Mouse (Mus musculus): ENCODE results near the gene Plac8. TPM values are rescaled to one million over a fixed set of nuclear protein-coding genes. Genes with fewer than 3 reads are reported as not detected.

The Plac8 gene
- polyA plus RNA-seq, 1 experiment from 2014 or later, result 0.63 TPM

DNA sequence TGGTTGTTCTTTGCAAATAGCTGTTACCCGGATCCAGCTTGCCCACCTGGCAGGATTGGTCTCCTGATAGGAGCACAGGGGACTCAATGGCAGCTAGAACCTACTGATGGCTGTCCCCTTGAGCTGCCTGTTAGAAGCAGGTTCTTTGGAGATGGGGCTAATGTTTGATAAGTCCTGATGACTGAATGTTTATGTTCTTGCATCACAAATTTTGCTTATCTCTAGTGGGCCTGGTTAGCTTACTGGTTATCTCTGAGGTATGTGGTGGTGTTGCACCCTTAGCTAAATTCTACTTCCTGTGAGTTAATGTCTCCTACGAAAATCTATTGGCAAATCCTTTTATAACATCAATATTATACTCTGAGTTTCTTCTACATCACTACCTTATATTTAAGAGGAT is 20.1 kb downstream of the Plac8 start:
- no peaks in the 10 kb centered on the region for H3K4me1 ChIP-seq
- H3K36me3 ChIP-seq (replicated peaks), result peaks cover 25% of the 10 kb centered on the region
- no peak overlapping the region for H3K4me3 ChIP-seq (replicated peaks)
- no peak overlapping the region for H3K4me2 ChIP-seq
- no peaks in the 10 kb centered on the region for H3K27me3 ChIP-seq
- no peak overlapping the region for H3K27ac ChIP-seq
- no peaks in the 10 kb centered on the region for H3K9me3 ChIP-seq
- no peak for ATAC-seq (ENCODE audit: low FRiP score)
- H3K9ac ChIP-seq, result no peak overlapping the region
- WGBS, result 80% methylated on average over 2 of the region's 2 CpGs

GRCm38 (mm10) chr5:100550151-100550550 is 21.9 kb downstream of the Plac8 start:
- H3K4me2 ChIP-seq, result no peak overlapping the region
- no peaks in the 10 kb centered on the region for H3K9me3 ChIP-seq
- ATAC-seq (ENCODE audit: low FRiP score), result no peak
- H3K4me1 ChIP-seq, result no peaks in the 10 kb centered on the region
- WGBS, result 90% methylated on average over 1 of the region's 1 CpGs
- H3K9ac ChIP-seq, result no peak overlapping the region
- H3K4me3 ChIP-seq (replicated peaks), result no peak overlapping the region
- no peaks in the 10 kb centered on the region for H3K27me3 ChIP-seq
- peaks cover 41% of the 10 kb centered on the region for H3K36me3 ChIP-seq (replicated peaks)
- H3K27ac ChIP-seq, result no peak overlapping the region

DNA sequence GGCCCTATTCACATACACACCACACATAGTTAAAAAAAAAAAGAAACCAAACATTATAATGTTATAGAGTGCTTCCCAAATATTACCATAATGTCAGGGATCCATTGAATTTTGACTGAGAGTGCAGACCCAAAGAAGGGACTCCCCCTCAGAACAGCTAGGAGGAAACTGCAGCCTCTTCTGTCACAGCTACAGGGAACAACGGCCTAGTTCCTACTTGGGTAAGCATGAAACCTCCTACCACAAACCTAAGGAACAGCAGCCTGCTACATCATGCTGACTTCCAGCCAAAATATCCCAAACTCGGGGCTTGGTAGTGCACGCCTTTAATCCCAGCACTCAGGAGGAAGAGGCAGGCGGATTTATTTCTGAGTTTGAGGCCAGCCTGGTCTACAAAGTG is 22.7 kb downstream of the Plac8 start:
- no peak for ATAC-seq (ENCODE audit: low FRiP score)
- Histone ChIP-seq H3K4me3 (replicated peaks) (no peak overlapping the region), H3K9me3 (no peaks in the 10 kb centered on the region), H3K4me2 (no peak overlapping the region), H3K36me3 (replicated peaks) (peaks cover 49% of the 10 kb centered on the region), H3K9ac (no peak overlapping the region), H3K27ac (no peak overlapping the region), H3K4me1 (no peaks in the 10 kb centered on the region), H3K27me3 (no peaks in the 10 kb centered on the region)
- 96% methylated on average over 4 of the region's 4 CpGs for WGBS

GRCm38 (mm10) chr5:100548236-100548635 is 23.8 kb downstream of the Plac8 start:
- peaks cover 58% of the 10 kb centered on the region for H3K36me3 ChIP-seq (replicated peaks)
- no peaks in the 10 kb centered on the region for H3K9me3 ChIP-seq
- no peak overlapping the region for H3K4me2 ChIP-seq
- no peaks in the 10 kb centered on the region for H3K4me1 ChIP-seq
- H3K27me3 ChIP-seq, result no peaks in the 10 kb centered on the region
- H3K9ac ChIP-seq, result no peak overlapping the region
- no peak overlapping the region for H3K4me3 ChIP-seq (replicated peaks)
- no peak overlapping the region for H3K27ac ChIP-seq
- WGBS, result 93% methylated on average over 2 of the region's 2 CpGs
- no peak for ATAC-seq (ENCODE audit: low FRiP score)

DNA sequence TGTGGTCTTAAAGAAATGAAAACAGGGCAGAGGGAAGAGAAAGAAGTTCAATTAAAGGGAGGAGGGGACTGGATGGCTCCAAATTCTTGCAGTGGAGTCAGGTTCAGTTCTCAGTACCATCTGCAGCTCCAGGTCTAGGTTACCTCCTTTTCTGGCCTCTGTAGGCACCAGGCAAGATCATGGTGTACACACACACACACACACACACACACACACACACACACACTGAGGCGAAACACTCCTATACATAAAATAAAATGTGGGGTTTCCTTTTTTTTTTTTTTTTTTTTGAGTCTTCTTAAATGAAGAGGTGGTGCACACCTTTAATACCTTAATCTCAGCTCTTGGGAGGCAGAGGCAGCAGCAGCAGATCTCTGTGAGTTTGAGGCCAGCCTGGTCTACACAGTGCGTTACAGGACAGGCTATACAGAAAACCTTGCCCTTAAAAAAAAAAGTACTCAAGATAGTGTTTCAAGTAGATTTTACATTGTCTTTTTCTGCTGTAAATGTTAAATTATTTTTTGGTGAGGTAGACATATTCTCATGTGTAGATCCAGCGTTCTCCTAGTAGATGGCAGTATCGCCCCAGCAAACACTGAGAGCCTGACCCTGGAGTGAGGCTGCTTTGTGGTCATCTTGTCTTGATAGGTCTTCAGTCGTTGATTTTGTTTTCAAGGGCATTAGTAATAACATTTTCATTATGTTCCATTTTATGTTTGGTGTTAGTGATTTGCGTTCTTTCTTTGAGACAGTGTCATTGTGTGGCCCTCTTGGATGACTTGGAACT is 25.6 kb downstream of the Plac8 start:
- H3K4me2 ChIP-seq, result no peak overlapping the region
- H3K9me3 ChIP-seq, result no peaks in the 10 kb centered on the region
- peaks cover 74% of the 10 kb centered on the region for H3K36me3 ChIP-seq (replicated peaks)
- 87% methylated on average over 6 of the region's 6 CpGs for WGBS
- H3K4me3 ChIP-seq (replicated peaks), result no peak overlapping the region
- H3K27ac ChIP-seq, result no peak overlapping the region
- H3K27me3 ChIP-seq, result no peaks in the 10 kb centered on the region
- no peak overlapping the region for H3K9ac ChIP-seq
- ATAC-seq (ENCODE audit: low FRiP score), result no peak
- H3K4me1 ChIP-seq, result no peaks in the 10 kb centered on the region

GRCm38 (mm10) chr5:100536638-100537037 is 35.4 kb downstream of the Plac8 start:
- Histone ChIP-seq H3K9me3 (no peaks in the 10 kb centered on the region), H3K4me2 (no peak overlapping the region)
- 95% methylated on average over 3 of the region's 3 CpGs for WGBS

DNA sequence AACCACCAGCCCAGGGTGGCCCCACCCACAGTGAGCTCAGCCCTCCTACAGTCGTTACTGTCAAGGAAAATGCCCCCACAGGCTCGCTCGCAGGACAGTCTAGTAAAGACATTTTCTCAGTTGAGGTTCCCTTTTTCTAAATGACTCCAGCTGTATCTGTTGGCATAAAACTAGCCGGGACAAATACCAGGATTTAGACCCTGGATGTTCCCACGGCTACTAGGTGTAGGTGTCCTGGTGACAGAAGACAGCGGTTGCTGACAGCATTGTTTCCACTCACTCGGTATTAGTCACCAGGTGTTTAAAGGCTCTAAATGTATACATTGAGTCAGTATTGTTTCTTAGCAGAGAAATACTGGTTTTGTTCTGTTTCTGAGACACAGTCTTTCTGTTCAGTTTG is 36.2 kb downstream of the Plac8 start:
- H3K4me3 ChIP-seq (replicated peaks), result no peak overlapping the region
- H3K27me3 ChIP-seq, result no peaks in the 10 kb centered on the region
- H3K4me2 ChIP-seq, result no peak overlapping the region
- H3K9ac ChIP-seq, result no peak overlapping the region
- no peaks in the 10 kb centered on the region for H3K9me3 ChIP-seq
- 89% methylated on average over 7 of the region's 7 CpGs for WGBS
- H3K4me1 ChIP-seq, result no peaks in the 10 kb centered on the region
- peaks cover 61% of the 10 kb centered on the region for H3K36me3 ChIP-seq (replicated peaks)
- ATAC-seq (ENCODE audit: low FRiP score), result no peak
- no peak overlapping the region for H3K27ac ChIP-seq

More at GRCm38 (mm10) chr5:100536638-100537037, 35.4 kb downstream of the Plac8 start:
- Histone ChIP-seq H3K4me1 (no peaks in the 10 kb centered on the region), H3K9ac (no peak overlapping the region), H3K4me3 (replicated peaks) (no peak overlapping the region), H3K36me3 (replicated peaks) (peaks cover 57% of the 10 kb centered on the region), H3K27ac (no peak overlapping the region), H3K27me3 (no peaks in the 10 kb centered on the region)
- no peak for ATAC-seq (ENCODE audit: low FRiP score)

DNA sequence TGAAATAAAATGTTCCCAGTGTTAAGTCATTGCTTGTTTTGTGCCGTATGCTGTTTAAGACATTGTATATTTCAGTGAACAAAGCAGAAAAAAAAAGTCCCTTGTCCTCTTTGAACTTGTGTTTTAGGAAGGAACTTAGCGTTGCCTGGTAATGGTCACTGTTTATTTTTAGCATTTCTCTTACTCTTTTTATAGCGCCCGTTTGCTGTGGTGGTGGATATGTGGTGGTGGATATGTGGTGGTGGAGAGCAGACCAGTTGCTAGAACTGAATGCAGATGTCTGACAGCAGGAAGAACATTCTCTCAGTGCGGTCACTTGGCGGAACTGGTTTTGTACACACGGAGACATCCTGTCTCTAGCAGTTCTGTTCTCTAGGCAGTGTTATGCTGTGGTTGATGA is 45.9 kb downstream of the Plac8 start:
- Histone ChIP-seq H3K27ac (no peak overlapping the region), H3K4me2 (no peak overlapping the region), H3K27me3 (no peaks in the 10 kb centered on the region), H3K36me3 (replicated peaks) (peaks cover 25% of the 10 kb centered on the region), H3K9ac (no peak overlapping the region), H3K4me1 (no peaks in the 10 kb centered on the region), H3K9me3 (no peaks in the 10 kb centered on the region), H3K4me3 (replicated peaks) (no peak overlapping the region)
- ATAC-seq (ENCODE audit: low FRiP score), result no peak
- WGBS, result 92% methylated on average over 7 of the region's 7 CpGs

DNA sequence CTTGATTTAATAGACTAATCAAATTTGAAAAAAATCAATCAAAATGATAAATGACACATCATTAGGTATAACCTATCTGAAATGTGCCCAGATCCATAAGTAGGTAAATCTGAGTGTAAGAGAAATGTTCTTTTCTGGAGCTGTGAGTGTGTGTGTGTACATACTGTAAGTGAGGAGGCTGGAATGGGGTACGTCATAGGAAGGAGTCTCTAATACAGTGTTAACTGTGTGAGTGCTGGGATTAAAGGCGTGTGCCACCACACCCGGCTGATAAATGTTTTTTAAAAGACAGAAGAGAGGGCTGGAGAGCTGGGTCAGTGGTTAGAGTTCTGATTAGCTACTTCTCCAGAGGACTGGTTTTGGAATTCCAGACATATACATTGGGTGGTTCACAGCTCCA is 46.4 kb downstream of the Plac8 start:
- Histone ChIP-seq H3K27ac (no peak overlapping the region), H3K4me3 (replicated peaks) (no peak overlapping the region), H3K4me2 (no peak overlapping the region), H3K4me1 (no peaks in the 10 kb centered on the region), H3K36me3 (replicated peaks) (peaks cover 19% of the 10 kb centered on the region), H3K9me3 (no peaks in the 10 kb centered on the region), H3K27me3 (no peaks in the 10 kb centered on the region), H3K9ac (no peak overlapping the region)
- WGBS, result 84% methylated on average over 3 of the region's 3 CpGs
- no peak for ATAC-seq (ENCODE audit: low FRiP score)

DNA sequence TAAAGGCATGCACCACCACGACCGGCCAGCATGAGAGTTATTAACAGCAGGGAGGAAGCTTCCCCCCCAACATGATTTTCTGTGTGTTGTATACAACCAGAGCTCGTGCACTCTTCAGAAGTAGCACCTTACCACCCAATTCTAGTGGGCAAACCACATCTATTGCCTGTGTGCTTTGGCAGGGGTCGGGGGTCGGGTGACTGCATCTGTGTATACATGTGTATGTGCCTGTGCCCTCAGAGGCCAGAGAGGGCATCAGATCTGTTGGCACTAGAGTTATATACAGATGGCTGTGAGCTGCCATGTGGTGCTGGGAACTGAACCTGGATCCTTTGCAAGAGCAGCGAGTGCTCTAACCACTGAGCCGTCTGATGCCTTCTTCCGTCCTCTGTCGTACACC is 47.1 kb downstream of the Plac8 start:
- H3K9me3 ChIP-seq, result no peaks in the 10 kb centered on the region
- H3K9ac ChIP-seq, result no peak overlapping the region
- ATAC-seq (ENCODE audit: low FRiP score), result no peak
- no peak overlapping the region for H3K4me3 ChIP-seq (replicated peaks)
- no peak overlapping the region for H3K27ac ChIP-seq
- H3K27me3 ChIP-seq, result no peaks in the 10 kb centered on the region
- no peak overlapping the region for H3K4me2 ChIP-seq
- WGBS, result 95% methylated on average over 9 of the region's 9 CpGs
- peaks cover 12% of the 10 kb centered on the region for H3K36me3 ChIP-seq (replicated peaks)
- peaks cover 7% of the 10 kb centered on the region for H3K4me1 ChIP-seq

- Histone ChIP-seq H3K9ac (no peak overlapping the region), H3K36me3 (replicated peaks) (no peaks in the 10 kb centered on the region; the same call in 1 of the 2 replicates), H3K9me3 (no peaks in the 10 kb centered on the region), H3K4me1 (peaks cover 14% of the 10 kb centered on the region), H3K4me2 (no peak overlapping the region), H3K27ac (no peak overlapping the region), H3K4me3 (replicated peaks) (no peak overlapping the region), H3K27me3 (no peaks in the 10 kb centered on the region)
- ATAC-seq (ENCODE audit: low FRiP score), result no peak
- WGBS, result 82% methylated on average over 1 of the region's 1 CpGs
Observed at GRCm38 (mm10) chr5:100523331-100523730, 48.7 kb downstream of the Plac8 start.

DNA sequence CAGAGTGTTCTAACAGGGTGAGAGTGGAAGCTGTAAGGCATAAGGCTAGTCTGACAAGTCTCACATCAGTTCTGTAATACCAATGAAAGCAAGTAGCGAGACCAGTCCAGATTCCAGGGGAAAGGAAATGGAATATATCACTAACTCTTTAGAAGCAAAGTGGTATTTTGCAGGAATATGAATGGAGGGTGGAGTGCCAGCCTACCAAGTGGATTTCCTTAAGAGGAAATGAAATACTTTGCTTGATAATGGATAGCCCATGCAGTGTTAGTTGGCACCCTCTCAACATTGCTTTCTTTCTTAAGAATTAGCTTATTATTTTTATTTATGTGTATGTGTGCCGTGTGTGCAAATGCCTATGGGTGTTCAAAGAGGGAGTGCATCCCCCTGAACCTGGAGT is 51.8 kb downstream of the Plac8 start:
- WGBS, result 94% methylated on average over 2 of the region's 2 CpGs
- Histone ChIP-seq H3K27ac (no peak overlapping the region), H3K9ac (no peak overlapping the region), H3K4me2 (0 out of 2 replicates have a peak overlapping the region, but pooled peaks have one; percentile 1), H3K36me3 (replicated peaks) (no peaks in the 10 kb centered on the region; the same call in 1 of the 2 replicates), H3K4me3 (replicated peaks) (no peak overlapping the region), H3K9me3 (no peaks in the 10 kb centered on the region), H3K4me1 (peaks cover 18% of the 10 kb centered on the region), H3K27me3 (0 out of 2 replicates have a peak, but pooled peaks cover 2% of the 10 kb centered on the region)
- ATAC-seq (ENCODE audit: low FRiP score), result no peak

DNA sequence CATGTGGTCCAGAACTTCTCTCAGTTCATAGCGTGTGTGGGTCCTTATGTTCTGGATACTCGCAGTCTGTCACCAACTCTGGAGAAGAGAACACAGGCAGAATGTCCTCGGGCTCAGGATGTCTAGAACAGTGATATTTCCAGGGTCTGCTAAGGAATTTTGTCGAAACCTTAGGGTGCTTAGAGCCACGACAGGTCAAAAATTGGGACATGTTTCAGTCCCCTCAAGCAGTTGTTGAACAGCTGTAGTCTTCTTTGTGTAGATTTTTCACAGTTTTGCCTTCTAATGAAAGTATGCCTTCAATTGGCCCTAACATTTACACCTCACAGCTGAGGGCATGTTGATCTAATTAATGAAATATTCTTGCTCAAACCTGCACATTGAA is 53.0 kb downstream of the Plac8 start:
- 0 out of 2 replicates have a peak, but pooled peaks cover 5% of the 10 kb centered on the region for H3K27me3 ChIP-seq
- no peak overlapping the region for H3K27ac ChIP-seq
- ATAC-seq (ENCODE audit: low FRiP score), result peak; percentile 6; the same call in 1 of the 2 replicates
- H3K4me3 ChIP-seq (replicated peaks), result peak overlapping the region; percentile 88
- H3K4me1 ChIP-seq, result peaks cover 18% of the 10 kb centered on the region
- peak overlapping the region; percentile 64 for H3K4me2 ChIP-seq
- WGBS, result 12% methylated on average over 5 of the region's 5 CpGs
- H3K9ac ChIP-seq, result peak overlapping the region; percentile 85
- H3K36me3 ChIP-seq (replicated peaks), result no peaks in the 10 kb centered on the region; the same call in 1 of the 2 replicates
- no peaks in the 10 kb centered on the region for H3K9me3 ChIP-seq

Measured in forebrain, embryonic 12.5 days (tissue).